Mouse (Mus musculus): Measurements from ENCODE around the gene Tspan10. TPM values are rescaled to one million over a fixed set of nuclear protein-coding genes. Genes with fewer than 3 reads are reported as not detected.

Gene Tspan10
- polyA plus RNA-seq, 1 experiment = 0.51 TPM

DNA sequence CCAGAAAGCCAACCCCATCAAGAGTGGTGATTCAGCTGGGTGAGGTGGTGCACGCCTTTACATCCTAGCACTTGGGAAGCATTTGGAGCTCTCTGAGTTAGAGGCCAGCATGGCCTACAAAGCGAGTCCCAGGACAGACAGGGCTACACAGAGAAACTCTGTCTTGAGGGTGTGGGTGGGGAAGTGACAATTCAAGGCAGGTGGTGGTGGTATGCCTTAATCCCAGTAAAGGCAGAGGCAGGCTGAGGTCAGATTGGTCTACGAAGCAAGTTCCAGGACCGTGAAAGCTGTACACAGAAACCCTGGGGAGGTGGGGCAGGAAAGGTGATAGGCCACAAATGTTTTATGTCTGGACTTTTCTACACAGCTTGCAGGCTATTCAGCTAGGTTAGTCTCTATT lies 12.5 kb downstream of the Tspan10 start:
- H3K36me3 ChIP-seq (ENCODE audit: control insufficient read depth, insufficient read depth, low read length) = no peaks in the 10 kb centered on the region
- no peak overlapping the region for H3K27ac ChIP-seq (ENCODE audit: control insufficient read depth, insufficient read depth, low read depth, low read length)
- no peaks in the 10 kb centered on the region for H3K27me3 ChIP-seq (ENCODE audit: control insufficient read depth, insufficient read depth, low read length)
- H3K4me1 ChIP-seq (ENCODE audit: control insufficient read depth, insufficient read depth, low read length) = peaks cover 5% of the 10 kb centered on the region
- no peak overlapping the region for H3K4me3 ChIP-seq (ENCODE audit: control insufficient read depth, low read depth, low read length)
- TF ChIP-seq CTCF (IDR thresholded peaks at IDR 0.05; ENCODE audit: control insufficient read depth, insufficient read depth, insufficient replicate concordance, low read depth, low read length) (no peak), POLR2A (IDR thresholded peaks at IDR 0.05; ENCODE audit: control insufficient read depth, low read depth, low read length) (no peak)

- H3K27ac ChIP-seq (ENCODE audit: control insufficient read depth, insufficient read depth, low read depth, low read length) = no peak overlapping the region
- TF ChIP-seq POLR2A (IDR thresholded peaks at IDR 0.05; ENCODE audit: control insufficient read depth, low read depth, low read length) (no peak), CTCF (IDR thresholded peaks at IDR 0.05; ENCODE audit: control insufficient read depth, insufficient read depth, insufficient replicate concordance, low read depth, low read length) (no peak)
- H3K4me1 ChIP-seq (ENCODE audit: control insufficient read depth, insufficient read depth, low read length) = peaks cover 5% of the 10 kb centered on the region
- no peaks in the 10 kb centered on the region for H3K27me3 ChIP-seq (ENCODE audit: control insufficient read depth, insufficient read depth, low read length)
- H3K4me3 ChIP-seq (ENCODE audit: control insufficient read depth, low read depth, low read length) = no peak overlapping the region
- no peaks in the 10 kb centered on the region for H3K36me3 ChIP-seq (ENCODE audit: control insufficient read depth, insufficient read depth, low read length)
Measured at GRCm38 (mm10) chr11:120455413-120455812, 13.0 kb downstream of the Tspan10 start.

GRCm38 (mm10) chr11:120457370-120457769 lies 14.9 kb downstream of the Tspan10 start:
- Histone ChIP-seq H3K36me3 (ENCODE audit: control insufficient read depth, insufficient read depth, low read length) (no peaks in the 10 kb centered on the region), H3K27me3 (ENCODE audit: control insufficient read depth, insufficient read depth, low read length) (no peaks in the 10 kb centered on the region), H3K4me3 (ENCODE audit: control insufficient read depth, low read depth, low read length) (peak overlapping the region; percentile 85), H3K4me1 (ENCODE audit: control insufficient read depth, insufficient read depth, low read length) (peaks cover 5% of the 10 kb centered on the region), H3K27ac (ENCODE audit: control insufficient read depth, insufficient read depth, low read depth, low read length) (peak overlapping the region; percentile 31; the same call in 1 of the 2 replicates)
- TF ChIP-seq CTCF (IDR thresholded peaks at IDR 0.05; ENCODE audit: control insufficient read depth, insufficient read depth, insufficient replicate concordance, low read depth, low read length) (no peak), POLR2A (IDR thresholded peaks at IDR 0.05; ENCODE audit: control insufficient read depth, low read depth, low read length) (no peak)

DNA sequence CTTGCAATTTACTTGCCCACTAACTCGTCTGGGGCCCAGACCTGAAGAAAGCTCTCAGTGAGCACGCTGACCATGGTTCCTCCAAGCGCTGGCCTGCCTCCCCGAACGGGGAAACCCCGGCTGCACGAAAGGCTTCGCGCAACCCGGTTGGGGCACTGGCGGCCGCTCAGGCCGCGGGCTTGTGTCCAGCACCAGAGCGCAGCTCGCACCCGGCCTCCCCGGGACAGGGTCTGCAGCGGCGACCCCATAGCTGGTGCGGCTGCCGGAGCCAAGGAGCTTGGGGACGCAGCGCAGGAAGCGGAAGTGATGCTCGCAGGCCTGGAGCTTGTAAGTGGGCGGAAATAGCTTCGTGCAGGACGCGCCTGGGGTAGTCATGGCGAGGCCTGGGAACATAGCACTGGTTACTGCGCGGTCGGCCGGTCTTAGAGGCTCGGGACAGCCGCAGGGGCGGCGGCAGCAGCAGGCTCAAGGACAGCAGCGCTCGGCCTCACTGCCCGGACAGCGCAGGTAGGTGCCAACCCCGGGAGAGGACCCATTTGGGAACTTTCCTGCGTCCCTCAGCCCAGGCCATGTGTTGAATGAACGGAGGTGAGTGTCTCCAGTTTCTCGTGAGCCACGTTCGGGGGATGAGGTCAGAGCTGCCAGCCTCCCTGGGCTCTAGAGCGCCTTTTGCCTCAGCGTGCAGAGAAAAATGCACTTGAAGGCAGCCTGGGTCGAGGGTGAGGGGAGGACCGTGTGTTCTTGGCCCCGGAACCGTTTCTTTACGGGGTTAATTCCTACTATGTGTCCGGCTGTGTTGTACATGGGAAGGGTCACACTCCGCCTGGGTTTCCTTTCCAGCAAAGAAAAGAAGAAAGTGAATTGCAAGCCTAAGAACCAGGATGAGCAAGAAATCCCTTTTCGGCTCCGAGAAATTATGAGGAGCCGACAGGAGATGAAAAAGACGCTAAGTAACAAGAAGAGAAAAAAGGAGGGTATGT lies 15.6 kb downstream of the Tspan10 start, which contains the start of the genes Oxld1 and Ccdc137:
Gene Oxld1 (minus strand): TSS at position 297 of the 980 bp plus-strand sequence.
Gene Ccdc137 (plus strand): TSS at position 344 of the 980 bp plus-strand sequence.
- peak within 1 kb of the TSS; percentile 47; the same call in 1 of the 2 replicates for H3K27ac ChIP-seq (ENCODE audit: control insufficient read depth, insufficient read depth, low read depth, low read length)
- TF ChIP-seq CTCF (IDR thresholded peaks at IDR 0.05; ENCODE audit: control insufficient read depth, insufficient read depth, insufficient replicate concordance, low read depth, low read length) (no peak), POLR2A (IDR thresholded peaks at IDR 0.05; ENCODE audit: control insufficient read depth, low read depth, low read length) (peak; percentile 89)
- H3K36me3 ChIP-seq (ENCODE audit: control insufficient read depth, insufficient read depth, low read length) = no peaks in the 10 kb centered on the region

GRCm38 (mm10) chr11:120458847-120459597 lies 16.6 kb downstream of the Tspan10 start:
- TF ChIP-seq CTCF (IDR thresholded peaks at IDR 0.05; ENCODE audit: control insufficient read depth, insufficient read depth, insufficient replicate concordance, low read depth, low read length) (no peak), POLR2A (IDR thresholded peaks at IDR 0.05; ENCODE audit: control insufficient read depth, low read depth, low read length) (no peak)
- Histone ChIP-seq H3K4me1 (ENCODE audit: control insufficient read depth, insufficient read depth, low read length) (peaks cover 5% of the 10 kb centered on the region), H3K36me3 (ENCODE audit: control insufficient read depth, insufficient read depth, low read length) (no peaks in the 10 kb centered on the region), H3K27ac (ENCODE audit: control insufficient read depth, insufficient read depth, low read depth, low read length) (no peak overlapping the region), H3K4me3 (ENCODE audit: control insufficient read depth, low read depth, low read length) (peak overlapping the region; percentile 85), H3K27me3 (ENCODE audit: control insufficient read depth, insufficient read depth, low read length) (no peaks in the 10 kb centered on the region)

More for the DNA sequence above, 15.6 kb downstream of the Tspan10 start, which contains the start of the genes Oxld1 and Ccdc137:
- Histone ChIP-seq H3K27me3 (ENCODE audit: control insufficient read depth, insufficient read depth, low read length) (no peaks in the 10 kb centered on the region), H3K4me1 (ENCODE audit: control insufficient read depth, insufficient read depth, low read length) (peaks cover 5% of the 10 kb centered on the region), H3K4me3 (ENCODE audit: control insufficient read depth, low read depth, low read length) (peak within 1 kb of the TSS; percentile 85)

GRCm38 (mm10) chr11:120463536-120463935 lies 21.1 kb downstream of the Tspan10 start:
- Histone ChIP-seq H3K4me3 (ENCODE audit: control insufficient read depth, low read depth, low read length) (no peak overlapping the region), H3K27me3 (ENCODE audit: control insufficient read depth, insufficient read depth, low read length) (no peaks in the 10 kb centered on the region), H3K4me1 (ENCODE audit: control insufficient read depth, insufficient read depth, low read length) (peaks cover 6% of the 10 kb centered on the region), H3K36me3 (ENCODE audit: control insufficient read depth, insufficient read depth, low read length) (no peaks in the 10 kb centered on the region), H3K27ac (ENCODE audit: control insufficient read depth, insufficient read depth, low read depth, low read length) (no peak overlapping the region)
- TF ChIP-seq POLR2A (IDR thresholded peaks at IDR 0.05; ENCODE audit: control insufficient read depth, low read depth, low read length) (no peak), CTCF (IDR thresholded peaks at IDR 0.05; ENCODE audit: control insufficient read depth, insufficient read depth, insufficient replicate concordance, low read depth, low read length) (no peak)

Data from testis, adult 2 months (tissue).